Mouse (Mus musculus) kidney, embryonic 15.5 days (tissue): ENCODE measurements around the gene Shc1. TPM values are rescaled to one million over a fixed set of nuclear protein-coding genes. Genes with fewer than 3 reads are reported as not detected.

Source experiments
- ATAC-seq: fragments of 200-750 bp; cut with Nextera tagmentation; replicated peaks from 2 replicates; pipeline ENCODE4 v1.8.0; 2017; ENCODE audit warnings: moderate TSS enrichment; ENCODE audit not compliant: low FRiP score
- H3K27ac ChIP-seq: fragments of 300-500 bp; sonication (generic); 2 replicates; pipeline ENCODE4 v1.5.1; 2015; ENCODE audit warnings: mild to moderate bottlenecking, inconsistent platforms
- H3K27me3 ChIP-seq: fragments of 300-500 bp; sonication (generic); 2 replicates; pipeline ENCODE4 v1.6.1; 2015; ENCODE audit warnings: inconsistent platforms
- H3K36me3 ChIP-seq: fragments of 300-500 bp; sonication (generic); 2 replicates; pipeline ENCODE4 v1.6.1; 2015; ENCODE audit warnings: inconsistent platforms
- H3K4me1 ChIP-seq: fragments of 300-500 bp; sonication (generic); 2 replicates; pipeline ENCODE4 v1.6.1; 2015; ENCODE audit warnings: inconsistent platforms
- H3K4me2 ChIP-seq: fragments of 300-500 bp; sonication (generic); 2 replicates; pipeline ENCODE4 v1.6.1; 2015; ENCODE audit warnings: moderate library complexity, mild to moderate bottlenecking, inconsistent platforms
- H3K4me3 ChIP-seq: fragments of 300-500 bp; sonication (generic); replicated peaks from 2 replicates; pipeline ENCODE4 v1.5.1; 2015; ENCODE audit warnings: mild to moderate bottlenecking, inconsistent platforms
- H3K9ac ChIP-seq: fragments of 300-500 bp; sonication (generic); 2 replicates; pipeline ENCODE4 v1.6.1; 2015; ENCODE audit warnings: mild to moderate bottlenecking, inconsistent platforms
- H3K9me3 ChIP-seq: fragments of 300-500 bp; sonication (generic); replicated peaks from 2 replicates; pipeline ENCODE4 v1.6.1; 2016; ENCODE audit warnings: inconsistent platforms
- WGBS: fragments of 180-500 bp; shearing (Covaris S2); methylation state at CpG from one replicate; pipeline ENCODE4 v1.1.7; 2015; ENCODE audit warnings: mixed read lengths; 5-methylcytosine and 5-hydroxymethylcytosine counted together
- polyA plus RNA-seq: library from polyadenylated mRNA; unstranded; fragments of >200 nt; fragmentation: Nextera tagmentation; extraction: Ambion mirVana; gene quantifications from 2 replicates; pipeline ENCODE4 v1.2.1, GENCODE M21; 2015

The Shc1 gene
- polyA plus RNA-seq, 1 experiment from 2014 or later, result 105 TPM

DNA sequence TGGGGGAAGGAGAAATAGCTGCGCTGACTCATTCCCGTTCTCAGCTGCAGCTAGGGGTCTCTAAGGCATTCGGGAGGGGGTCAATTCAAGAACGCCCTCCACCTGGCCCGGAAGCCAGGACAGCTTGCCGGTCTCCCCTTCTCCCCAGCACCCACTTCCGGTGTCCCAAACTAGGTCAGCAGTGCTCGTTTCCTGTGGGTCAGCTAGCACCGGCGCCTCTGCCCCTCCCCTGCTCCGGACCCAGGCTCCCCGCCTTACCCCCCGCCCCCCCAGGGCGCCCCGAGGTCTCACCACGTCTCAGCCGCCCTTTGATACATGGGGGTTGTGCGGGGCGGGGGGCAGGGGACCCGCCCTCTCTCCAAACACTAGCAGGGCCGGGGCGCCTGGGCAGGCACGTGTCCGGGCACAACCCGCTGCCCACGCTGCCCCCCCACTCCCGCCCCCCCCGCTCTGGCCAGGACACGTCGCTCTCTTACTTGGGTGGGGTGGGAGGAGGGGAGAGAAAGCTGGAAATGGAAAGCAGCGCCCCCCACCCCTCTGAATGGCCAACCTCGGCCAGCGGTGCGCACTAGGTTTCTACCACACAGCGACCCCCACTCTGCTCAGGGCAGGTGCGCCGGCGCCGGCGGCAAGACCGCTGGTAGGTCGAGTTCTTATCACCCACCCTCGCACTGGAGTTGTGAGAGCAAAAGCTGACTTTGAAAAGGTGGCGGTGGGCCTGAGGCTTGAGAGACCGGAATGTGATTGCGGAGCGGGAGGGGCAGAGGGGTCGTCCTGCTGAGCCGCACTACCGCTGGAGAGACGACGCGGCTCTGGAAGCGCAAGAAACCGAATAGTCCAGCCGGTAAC, 26.4 kb upstream of the Shc1 start:
- under 1% methylated on average over 55 of the region's 56 CpGs for whole genome bisulfite sequencing
- no peak for ATAC-seq

DNA sequence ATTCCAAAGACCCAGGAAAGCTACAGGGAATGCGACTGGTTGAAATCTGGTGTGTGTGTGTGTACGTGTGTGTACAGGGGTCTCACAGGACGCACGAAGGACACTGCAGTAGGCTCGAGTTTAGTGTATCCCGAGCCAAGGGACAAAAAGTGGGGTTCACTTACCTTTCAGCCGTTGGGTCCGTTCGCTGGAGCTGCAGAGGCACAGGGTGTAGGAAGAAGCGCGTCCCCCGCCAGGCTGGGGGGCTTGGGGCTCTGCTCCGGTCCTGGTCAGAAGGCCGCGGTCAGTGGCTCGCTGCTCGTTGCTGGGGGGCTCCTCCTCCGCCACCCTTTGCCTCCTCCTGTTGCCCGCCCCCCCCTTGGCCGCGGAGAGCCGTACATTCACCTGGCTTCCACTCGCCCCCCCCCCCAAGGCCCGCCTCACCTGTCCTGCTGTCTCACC, 25.4 kb upstream of the Shc1 start:
- Histone ChIP-seq H3K4me3 (peak overlapping the region; percentile 59), H3K4me1 (peaks cover 80% of the 10 kb centered on the region), H3K27me3 (no peaks in the 10 kb centered on the region), H3K9me3 (no peaks in the 10 kb centered on the region), H3K4me2 (peak overlapping the region; percentile 99), H3K27ac (peak overlapping the region; percentile 95), H3K9ac (peak overlapping the region; percentile 59), H3K36me3 (no peaks in the 10 kb centered on the region)
- ATAC-seq, result no peak
- WGBS, result under 1% methylated on average over 17 of the region's 24 CpGs

More for the DNA sequence above, 26.4 kb upstream of the Shc1 start:
- Histone ChIP-seq H3K36me3 (no peaks in the 10 kb centered on the region), H3K4me1 (peaks cover 88% of the 10 kb centered on the region), H3K9ac (peak overlapping the region; percentile 59), H3K4me2 (peak overlapping the region; percentile 99), H3K27me3 (no peaks in the 10 kb centered on the region), H3K9me3 (no peaks in the 10 kb centered on the region), H3K27ac (peak overlapping the region; percentile 95), H3K4me3 (peak overlapping the region; percentile 59)

DNA sequence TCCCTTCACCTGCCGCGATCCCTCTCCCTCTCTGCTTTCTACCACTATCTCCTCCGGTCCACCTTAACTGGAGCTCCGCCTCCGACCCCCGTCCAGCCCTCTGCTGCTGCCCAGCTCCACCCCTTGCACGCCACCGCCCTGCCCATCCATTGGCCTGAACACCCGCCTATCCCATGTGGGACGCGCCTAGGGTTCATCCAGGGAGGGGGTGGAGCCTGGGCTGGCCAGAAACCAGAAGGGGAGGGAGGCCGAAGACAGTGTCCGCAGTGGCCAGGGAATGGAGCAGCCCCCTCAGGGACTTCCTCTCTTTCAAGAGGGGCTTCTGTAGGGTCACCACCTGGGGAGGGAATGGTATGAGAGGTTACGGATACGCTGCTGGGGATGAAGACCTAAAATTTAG, 24.6 kb upstream of the Shc1 start:
- WGBS, result 0% methylated on average over 15 of the region's 15 CpGs
- H3K4me1 ChIP-seq, result peaks cover 73% of the 10 kb centered on the region
- H3K36me3 ChIP-seq, result no peaks in the 10 kb centered on the region
- peak overlapping the region; percentile 65 for H3K9ac ChIP-seq
- no peaks in the 10 kb centered on the region for H3K9me3 ChIP-seq
- peak overlapping the region; percentile 99 for H3K4me2 ChIP-seq
- H3K27me3 ChIP-seq, result no peaks in the 10 kb centered on the region
- peak overlapping the region; percentile 59 for H3K4me3 ChIP-seq
- peak; percentile 92 for ATAC-seq
- H3K27ac ChIP-seq, result peak overlapping the region; percentile 95

DNA sequence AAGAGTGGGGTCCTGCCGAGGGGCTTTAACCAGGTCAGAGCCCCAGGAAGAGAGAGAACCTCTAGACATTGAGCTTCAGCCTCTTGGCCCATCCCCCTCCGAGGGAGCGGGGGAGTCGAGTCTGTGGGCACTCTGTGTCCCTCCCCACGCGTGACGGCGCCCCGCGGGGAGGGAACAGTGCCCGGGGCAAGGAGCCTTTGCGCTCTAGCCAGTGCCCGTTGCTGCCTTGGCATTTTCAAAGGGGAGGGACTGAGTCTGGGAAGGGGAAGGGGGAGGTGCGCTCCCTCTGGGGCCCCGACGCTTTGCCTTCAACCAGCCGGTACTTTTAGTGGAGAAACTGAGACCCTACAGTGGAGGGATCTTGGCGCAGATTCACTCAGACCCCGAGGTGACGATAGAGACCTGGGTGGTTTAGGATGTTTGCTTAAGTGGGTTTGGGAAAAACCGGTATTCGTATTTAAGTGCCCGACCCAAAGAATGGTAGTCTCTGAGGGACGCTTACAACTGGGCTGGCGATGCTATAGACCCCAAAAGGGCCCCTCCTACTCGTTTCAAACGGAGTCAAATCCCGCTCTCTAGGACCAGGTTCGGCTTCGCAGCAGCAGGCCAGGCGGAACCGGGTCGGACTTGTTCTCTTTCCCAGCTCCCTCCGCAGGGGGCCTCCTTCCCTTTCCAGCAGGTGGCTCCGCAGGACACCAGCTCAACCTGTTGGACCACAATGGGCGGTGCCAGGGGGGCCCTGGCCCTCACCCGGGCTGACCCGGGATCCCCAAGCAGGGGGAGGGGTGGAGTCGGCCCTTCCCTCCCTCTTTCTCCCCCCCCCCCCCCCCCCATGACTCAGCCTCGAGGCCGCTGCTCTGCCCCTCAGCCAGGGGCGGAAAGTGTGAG, 24.0 kb upstream of the Shc1 start, which contains the start of gene Zbtb7b:
TSS of gene Zbtb7b (minus strand) at position 771 of the 888 bp plus-strand sequence.
- H3K27ac ChIP-seq, result peak within 1 kb of the TSS; percentile 95
- no peaks in the 10 kb centered on the region for H3K27me3 ChIP-seq
- H3K36me3 ChIP-seq, result no peaks in the 10 kb centered on the region
- ATAC-seq, result peak; percentile 50
- H3K9me3 ChIP-seq, result no peaks in the 10 kb centered on the region
- H3K4me2 ChIP-seq, result peak within 1 kb of the TSS; percentile 99
- peaks cover 70% of the 10 kb centered on the region for H3K4me1 ChIP-seq
- H3K9ac ChIP-seq, result peak within 1 kb of the TSS; percentile 65
- H3K4me3 ChIP-seq, result peak within 1 kb of the TSS; percentile 59
- 1% methylated on average over 42 of the region's 42 CpGs for WGBS

DNA sequence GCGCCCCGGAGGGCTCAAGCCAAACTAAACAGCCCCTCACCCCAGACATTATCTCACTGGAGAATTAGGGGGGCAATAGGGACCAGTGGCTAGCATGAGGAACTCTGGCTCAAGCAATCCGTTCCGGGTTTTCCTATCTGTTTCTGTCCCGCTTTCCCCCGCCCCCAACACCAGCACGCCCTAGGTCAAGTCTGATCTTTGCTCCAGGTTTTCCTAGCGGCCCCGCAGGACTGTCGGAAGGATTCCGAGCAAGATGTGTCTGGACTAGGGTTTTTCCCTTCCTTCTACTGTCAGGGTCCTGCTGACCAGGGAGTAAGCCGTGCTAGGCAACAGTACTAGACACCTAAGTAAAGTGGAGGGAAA, 23.4 kb upstream of the Shc1 start:
- ATAC-seq, result peak; percentile 27
- peak overlapping the region; percentile 99 for H3K4me2 ChIP-seq
- no peaks in the 10 kb centered on the region for H3K36me3 ChIP-seq
- H3K27ac ChIP-seq, result peak overlapping the region; percentile 95
- peak overlapping the region; percentile 65 for H3K9ac ChIP-seq
- WGBS, result under 1% methylated on average over 12 of the region's 12 CpGs
- H3K27me3 ChIP-seq, result no peaks in the 10 kb centered on the region
- H3K9me3 ChIP-seq, result no peaks in the 10 kb centered on the region
- peak overlapping the region; percentile 59 for H3K4me3 ChIP-seq
- peaks cover 64% of the 10 kb centered on the region for H3K4me1 ChIP-seq

DNA sequence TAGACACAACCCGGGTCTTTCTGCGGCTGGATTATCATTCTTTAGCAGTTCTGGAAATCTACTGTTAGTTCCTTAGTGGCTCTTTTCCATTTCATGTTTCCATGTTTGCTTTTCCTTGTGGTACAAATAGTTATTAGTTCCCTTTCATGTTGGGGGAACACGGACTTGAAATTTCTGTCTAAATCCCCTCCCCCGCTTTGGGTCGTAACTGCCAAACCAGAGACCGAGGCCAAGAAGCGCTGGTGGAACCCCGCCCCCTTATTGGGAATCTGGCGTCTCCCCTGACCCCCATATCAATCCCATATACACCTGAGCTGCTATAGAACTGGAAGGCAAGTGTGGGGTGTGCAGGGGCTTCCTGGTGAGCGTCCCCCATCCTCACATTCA, 22.8 kb upstream of the Shc1 start:
- WGBS, result 2% methylated on average over 10 of the region's 10 CpGs
- ATAC-seq, result no peak
- Histone ChIP-seq H3K4me1 (peaks cover 58% of the 10 kb centered on the region), H3K4me3 (peak overlapping the region; percentile 59), H3K4me2 (peak overlapping the region; percentile 99), H3K9me3 (no peaks in the 10 kb centered on the region), H3K27me3 (no peaks in the 10 kb centered on the region), H3K9ac (peak overlapping the region; percentile 65; the same call in 1 of the 2 replicates), H3K27ac (peak overlapping the region; percentile 95), H3K36me3 (no peaks in the 10 kb centered on the region)

DNA sequence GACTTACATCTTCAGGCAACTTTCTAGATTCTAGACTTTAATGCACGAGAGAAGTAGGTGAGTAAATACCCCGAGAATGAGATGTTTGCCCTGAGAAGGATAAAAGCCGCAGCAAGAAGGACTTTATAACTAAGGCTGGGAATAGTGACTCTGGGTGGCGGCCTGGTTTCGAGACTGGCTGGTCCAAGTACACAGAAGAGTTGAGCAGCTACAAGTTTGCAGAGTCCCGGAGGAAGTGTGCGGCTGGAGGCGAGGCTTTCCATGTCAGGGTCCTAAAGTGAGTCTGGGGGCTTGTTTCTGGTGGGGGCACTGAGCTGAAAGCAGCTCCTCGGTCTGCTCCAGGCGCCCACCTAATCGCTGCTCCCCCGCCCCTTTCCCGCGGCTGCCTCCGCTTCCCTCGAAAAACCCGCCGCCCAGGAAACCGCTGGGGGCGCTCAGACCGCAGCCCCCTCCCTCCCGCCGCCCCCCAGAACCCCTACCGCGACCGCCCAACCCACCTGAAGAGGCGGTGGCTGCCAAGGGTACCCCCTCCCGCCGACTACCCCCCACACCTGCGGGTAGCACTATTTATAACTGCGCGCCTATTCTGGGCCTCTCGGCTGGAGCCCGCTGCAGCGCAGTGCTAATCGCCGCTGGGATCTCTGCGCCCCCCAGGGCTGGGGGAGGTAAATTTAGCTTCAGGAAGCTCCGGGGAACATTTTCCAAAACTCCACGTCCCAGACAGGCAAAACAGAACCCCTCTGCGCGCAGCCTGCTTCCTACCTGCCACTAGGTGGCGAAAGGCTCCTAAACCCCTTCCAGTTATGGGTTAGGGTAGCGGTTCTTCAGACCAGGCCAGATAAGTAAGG, 22.2 kb upstream of the Shc1 start:
- Histone ChIP-seq H3K27me3 (no peaks in the 10 kb centered on the region), H3K4me3 (peak overlapping the region; percentile 59), H3K9ac (peak overlapping the region; percentile 65), H3K27ac (peak overlapping the region; percentile 95), H3K9me3 (no peaks in the 10 kb centered on the region), H3K4me2 (peak overlapping the region; percentile 99), H3K36me3 (no peaks in the 10 kb centered on the region), H3K4me1 (peaks cover 52% of the 10 kb centered on the region)
- no peak for ATAC-seq
- WGBS, result under 1% methylated on average over 44 of the region's 44 CpGs

DNA sequence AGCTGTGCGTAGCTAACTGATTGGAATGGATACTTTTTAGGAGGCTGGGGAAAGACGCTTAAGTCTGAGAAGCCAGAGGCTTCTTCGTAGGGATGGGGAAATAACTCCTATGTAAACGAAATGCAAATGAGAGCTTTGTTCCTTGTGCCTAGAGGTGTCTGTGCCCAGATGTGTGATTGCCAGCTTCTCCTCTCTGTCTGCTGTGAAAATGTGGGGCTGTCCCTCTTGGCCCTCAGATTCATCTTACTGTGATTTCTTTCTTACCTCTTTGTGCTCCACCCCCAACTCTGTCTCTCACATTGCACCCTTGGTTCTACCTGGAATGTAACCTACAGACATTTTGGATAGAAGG, 21.6 kb upstream of the Shc1 start:
- WGBS, result 2% methylated on average over 4 of the region's 4 CpGs
- ATAC-seq, result no peak
- H3K9ac ChIP-seq, result peak overlapping the region; percentile 56
- no peaks in the 10 kb centered on the region for H3K9me3 ChIP-seq
- H3K27ac ChIP-seq, result peak overlapping the region; percentile 95
- H3K36me3 ChIP-seq, result peaks cover 4% of the 10 kb centered on the region
- peaks cover 46% of the 10 kb centered on the region for H3K4me1 ChIP-seq
- no peaks in the 10 kb centered on the region for H3K27me3 ChIP-seq
- H3K4me2 ChIP-seq, result peak overlapping the region; percentile 99
- peak overlapping the region; percentile 59 for H3K4me3 ChIP-seq

DNA sequence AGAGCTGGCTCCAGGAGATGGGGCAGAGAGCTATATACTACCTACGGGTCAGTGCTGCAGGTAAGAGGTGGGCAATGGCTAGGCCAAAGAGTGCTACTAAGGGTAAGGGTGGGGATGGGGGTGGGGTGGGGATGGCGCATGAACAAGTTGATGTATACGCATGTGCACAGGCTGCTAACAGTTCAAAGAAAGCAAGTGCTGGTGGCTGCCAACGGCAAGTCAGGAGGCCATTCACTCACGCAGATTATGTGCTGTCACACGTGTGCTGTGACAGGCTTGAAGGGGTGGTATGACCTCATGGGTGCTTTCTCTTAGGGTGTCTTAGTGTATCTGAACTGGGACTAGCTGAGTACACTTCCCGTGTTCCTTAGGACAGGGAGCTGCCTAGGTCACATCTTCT, 16.9 kb upstream of the Shc1 start:
- no peak overlapping the region for H3K27ac ChIP-seq
- no peak overlapping the region for H3K4me3 ChIP-seq
- no peak overlapping the region for H3K9ac ChIP-seq
- no peak for ATAC-seq
- H3K36me3 ChIP-seq, result peaks cover 40% of the 10 kb centered on the region
- H3K4me1 ChIP-seq, result peaks cover 7% of the 10 kb centered on the region
- no peaks in the 10 kb centered on the region for H3K9me3 ChIP-seq
- WGBS, result 90% methylated on average over 7 of the region's 7 CpGs
- no peaks in the 10 kb centered on the region for H3K27me3 ChIP-seq
- no peak overlapping the region for H3K4me2 ChIP-seq

DNA sequence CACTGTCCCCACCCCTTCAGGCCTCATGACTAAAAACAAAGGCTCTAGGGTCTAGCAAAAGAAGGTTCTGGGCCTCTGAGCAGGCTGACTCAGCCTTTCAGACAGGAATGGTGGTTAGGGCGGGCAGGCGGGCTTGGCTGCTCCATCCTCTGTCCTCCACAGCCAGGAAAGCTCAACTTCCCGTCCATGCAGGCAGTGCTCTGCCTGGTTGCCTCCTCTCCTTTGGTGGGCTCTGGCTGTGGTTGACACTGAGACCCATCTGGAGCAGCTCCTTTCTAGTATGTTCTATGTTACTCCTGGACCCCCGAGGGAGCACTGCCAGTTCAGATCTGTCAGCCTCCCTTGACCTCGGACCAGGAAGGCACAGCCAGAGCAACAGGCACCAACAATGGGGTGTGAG, 15.6 kb upstream of the Shc1 start, which contains the start of gene Lenep:
TSS of gene Lenep (minus strand) at position 101 of the 400 bp plus-strand sequence.
- no peak for ATAC-seq
- H3K4me2 ChIP-seq, result no peak within 1 kb of the TSS
- H3K9ac ChIP-seq, result 0 out of 2 replicates have a peak within 1 kb of the TSS, but pooled peaks have one; percentile 4
- H3K36me3 ChIP-seq, result peaks cover 50% of the 10 kb centered on the region
- no peaks in the 10 kb centered on the region for H3K9me3 ChIP-seq
- 82% methylated on average over 5 of the region's 5 CpGs for WGBS
- H3K4me1 ChIP-seq, result no peaks in the 10 kb centered on the region
- no peak within 1 kb of the TSS for H3K27ac ChIP-seq
- H3K4me3 ChIP-seq, result no peak within 1 kb of the TSS
- H3K27me3 ChIP-seq, result no peaks in the 10 kb centered on the region

DNA sequence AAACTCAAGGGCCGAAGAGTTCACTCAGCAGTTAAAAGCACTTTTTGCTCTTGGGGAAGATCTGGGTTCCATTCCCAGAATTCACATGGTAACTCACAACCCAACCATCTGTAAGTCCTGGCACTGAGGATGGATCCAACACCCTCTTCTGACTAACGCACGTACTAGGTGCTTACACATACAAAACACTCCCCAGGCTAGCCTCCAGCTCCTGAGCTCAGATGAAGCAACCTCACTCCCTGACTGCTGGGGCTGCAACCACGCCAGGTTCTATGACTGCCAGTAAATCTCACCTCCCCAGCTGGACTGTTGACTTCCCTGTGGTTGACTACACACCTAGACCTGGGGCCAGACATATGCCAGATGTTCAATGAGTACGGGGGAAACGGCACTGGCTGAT, 11.4 kb upstream of the Shc1 start:
- Histone ChIP-seq H3K27me3 (no peaks in the 10 kb centered on the region), H3K9me3 (no peaks in the 10 kb centered on the region), H3K4me1 (peaks cover 8% of the 10 kb centered on the region), H3K36me3 (peaks cover 54% of the 10 kb centered on the region), H3K9ac (no peak overlapping the region), H3K27ac (no peak overlapping the region), H3K4me3 (no peak overlapping the region), H3K4me2 (no peak overlapping the region)
- no peak for ATAC-seq
- WGBS, result 87% methylated on average over 6 of the region's 6 CpGs
